Mouse (Mus musculus) CH12.LX (cell line): ENCODE measurements around the gene Galk2. TPM values are rescaled to one million over a fixed set of nuclear protein-coding genes. Genes with fewer than 3 reads are reported as not detected.

Experiments
- DNase-seq: peaks from one replicate; pipeline ENCODE4 v3.0.0-alpha.2; 2013; ENCODE audit errors: extremely low read depth
- H3K27ac ChIP-seq: 2 replicates; pipeline ENCODE4 v1.5.1; 2012; ENCODE audit warnings: low read depth, mild to moderate bottlenecking, control low read depth, moderate library complexity; ENCODE audit not compliant: insufficient read depth
- H3K27me3 ChIP-seq: replicated peaks from 2 replicates; pipeline ENCODE3; 2012; ENCODE audit warnings: inconsistent platforms
- H3K36me3 ChIP-seq, 2 experiments: replicated peaks in 1 of 2; 2 replicates each; pipeline versions ENCODE3 to v1.6.1; 2012; ENCODE audit warnings: inconsistent platforms in 1 of 2, low read length in 1 of 2, mild to moderate bottlenecking in 1 of 2, mixed read lengths in 1 of 2, moderate library complexity in 1 of 2; ENCODE audit not compliant: control insufficient read depth in 1 of 2, insufficient read depth in 1 of 2
- H3K4me1 ChIP-seq, 2 experiments: 2 replicates each; pipeline ENCODE4 v1.6.1; 2012; ENCODE audit warnings: inconsistent platforms in 1 of 2, moderate library complexity in 1 of 2; ENCODE audit not compliant: insufficient read depth in 2 of 2, control insufficient read depth in 1 of 2
- H3K4me2 ChIP-seq: 2 replicates; pipeline ENCODE4 v1.6.1; 2012; ENCODE audit warnings: low read depth, mild to moderate bottlenecking, control low read depth; ENCODE audit not compliant: poor library complexity, insufficient read depth, severe bottlenecking
- H3K4me3 ChIP-seq, 3 experiments: fragments of 150-350 bp in 1 of 3; sonication (generic) in 1 of 3; replicated peaks in 1 of 3; 2 replicates each; pipeline versions ENCODE3 to v1.5.1; 2011 to 2012; ENCODE audit warnings: low read depth in 2 of 3, low read length in 2 of 3, mild to moderate bottlenecking in 2 of 3, moderate library complexity in 2 of 3, control low read depth in 1 of 3, improper control_type of control experiment in 1 of 3, inconsistent platforms in 1 of 3, mixed read lengths in 1 of 3; ENCODE audit not compliant: poor library complexity in 1 of 3
- H3K79me2 ChIP-seq: replicated peaks from 2 replicates; pipeline ENCODE4 v1.6.1; 2012; ENCODE audit warnings: mild to moderate bottlenecking, moderate library complexity; ENCODE audit not compliant: control insufficient read depth, poor library complexity, insufficient read depth, severe bottlenecking; ENCODE audit errors: extremely low read depth
- H3K9ac ChIP-seq: 2 replicates; pipeline ENCODE4 v1.6.1; 2012; ENCODE audit warnings: low read depth, mild to moderate bottlenecking, control low read depth, moderate library complexity; ENCODE audit not compliant: insufficient read depth
- H3K9me3 ChIP-seq: replicated peaks from 2 replicates; pipeline ENCODE3; 2012; ENCODE audit warnings: low read length, inconsistent platforms, mixed read lengths
- CHD2 ChIP-seq: IDR thresholded peaks from 2 replicates; pipeline ENCODE4 v1.6.1; 2011; ENCODE audit warnings: low read length, improper control_type of control experiment
- CTCF ChIP-seq, 2 experiments: IDR thresholded peaks in 1 of 2; conservative IDR thresholded peaks in 1 of 2; 2 replicates each; pipeline ENCODE4 v1.5.1; 2011 to 2012; ENCODE audit warnings: low read depth in 2 of 2, low read length in 2 of 2, improper control_type of control experiment in 1 of 2, inconsistent platforms in 1 of 2, mild to moderate bottlenecking in 1 of 2, moderate library complexity in 1 of 2
- E2F4 ChIP-seq: IDR thresholded peaks from 2 replicates; pipeline ENCODE4 v1.6.1; 2011; ENCODE audit warnings: low read depth, low read length, improper control_type of control experiment; ENCODE audit not compliant: insufficient replicate concordance
- HCFC1 ChIP-seq: IDR thresholded peaks from 2 replicates; pipeline ENCODE4 v1.6.1; 2012; ENCODE audit warnings: low read depth, mild to moderate bottlenecking, inconsistent platforms, low read length, improper control_type of control experiment
- JUN ChIP-seq: IDR thresholded peaks from 2 replicates; pipeline ENCODE4 v1.6.1; 2011; ENCODE audit warnings: low read depth, mild to moderate bottlenecking, low read length, improper control_type of control experiment, moderate library complexity; ENCODE audit not compliant: insufficient read depth
- MAFK ChIP-seq: IDR thresholded peaks from 2 replicates; pipeline ENCODE4 v1.6.1; 2011; ENCODE audit warnings: low read length, improper control_type of control experiment; ENCODE audit not compliant: insufficient replicate concordance
- MAX ChIP-seq: IDR thresholded peaks from 2 replicates; pipeline ENCODE4 v1.6.1; 2011; ENCODE audit warnings: low read length, improper control_type of control experiment
- MAZ ChIP-seq: IDR thresholded peaks from 2 replicates; pipeline ENCODE4 v1.6.1; 2012; ENCODE audit warnings: low read depth, mild to moderate bottlenecking, inconsistent platforms, low read length, improper control_type of control experiment, moderate library complexity
- MXI1 ChIP-seq: IDR thresholded peaks from 2 replicates; pipeline ENCODE4 v1.6.1; 2011; ENCODE audit warnings: mild to moderate bottlenecking, low read depth, low read length, improper control_type of control experiment
- NELFE ChIP-seq: IDR thresholded peaks from 2 replicates; pipeline ENCODE4 v1.6.1; 2011; ENCODE audit warnings: low read depth, low read length, improper control_type of control experiment
- RCOR1 ChIP-seq: conservative IDR thresholded peaks from 2 replicates; pipeline ENCODE4 v1.6.1; 2012; ENCODE audit warnings: low read depth, mild to moderate bottlenecking, inconsistent platforms, low read length, improper control_type of control experiment
- SIN3A ChIP-seq: IDR thresholded peaks from 2 replicates; pipeline ENCODE4 v1.6.1; 2012; ENCODE audit warnings: low read length, improper control_type of control experiment, inconsistent platforms
- SMC3 ChIP-seq: IDR thresholded peaks from 2 replicates; pipeline ENCODE4 v1.6.1; 2011; ENCODE audit warnings: low read depth, low read length, improper control_type of control experiment
- TBP ChIP-seq: conservative IDR thresholded peaks from 2 replicates; pipeline ENCODE4 v1.6.1; 2011; ENCODE audit warnings: low read depth, low read length, improper control_type of control experiment
- TCF12 ChIP-seq: IDR thresholded peaks from 2 replicates; pipeline ENCODE4 v1.6.1; 2014; ENCODE audit warnings: low read depth, mild to moderate bottlenecking, inconsistent platforms, low read length, improper control_type of control experiment
- UBTF ChIP-seq: IDR thresholded peaks from 2 replicates; pipeline ENCODE4 v1.6.1; 2012; ENCODE audit warnings: low read depth, mild to moderate bottlenecking, inconsistent platforms, low read length, improper control_type of control experiment, moderate library complexity
- USF1 ChIP-seq: IDR thresholded peaks from 2 replicates; pipeline ENCODE4 v1.6.1; 2014; ENCODE audit warnings: low read depth, mild to moderate bottlenecking, inconsistent platforms, low read length, improper control_type of control experiment
- ZC3H11A ChIP-seq: IDR thresholded peaks from 2 replicates; pipeline ENCODE4 v1.6.1; 2012; ENCODE audit warnings: low read depth, mild to moderate bottlenecking, inconsistent platforms, low read length, improper control_type of control experiment
- ZKSCAN1 ChIP-seq: IDR thresholded peaks from 2 replicates; pipeline ENCODE4 v1.6.1; 2012; ENCODE audit warnings: low read depth, inconsistent platforms, low read length, improper control_type of control experiment, borderline replicate concordance
- ZNF384 ChIP-seq: IDR thresholded peaks from 2 replicates; pipeline ENCODE4 v1.6.1; 2012; ENCODE audit warnings: low read depth, low read length, improper control_type of control experiment, inconsistent platforms
- dilution Hi-C: fragments of 300-500 bp; cut with MboI; formaldehyde crosslinking; loops from 2 replicates; pipeline ENCODE4 v1.14.3; 2020; ENCODE audit warnings: low sequenced_read_pairs; ENCODE audit not compliant: extremely low pct_unique_long_range_greater_than_20kb, extremely low pct_ligation_motif_present
- in situ Hi-C: fragments of 300-500 bp; cut with MboI; formaldehyde crosslinking; loops from 3 replicates; pipeline ENCODE4 v1.14.3; 2019; ENCODE audit warnings: low sequenced_read_pairs, low pct_ligation_motif_present, low pct_unique_long_range_greater_than_20kb, mixed read lengths
- polyA plus RNA-seq: library from polyadenylated mRNA; unstranded; fragments of >175 nt; gene quantifications from 2 replicates; pipeline ENCODE4 v1.2.1, GENCODE M21; 2012; ENCODE audit warnings: low read depth; ENCODE audit not compliant: insufficient read length
- total RNA-seq, 2 experiments: library from RNA; depleted of rRNA; stranded (reverse); fragments of 300-350 nt in 1 of 2; fragments of >200 nt in 1 of 2; gene quantifications; 2 replicates each; pipeline ENCODE4 v1.2.3; 2012 to 2014

Gene Galk2
- total and polyA plus RNA-seq, 3 experiments, result 36.7 to 59.9 (median 41.8) TPM

GRCm38 (mm10) chr2:125929396-125929795 is 70.5 kb downstream of the Galk2 start:
- Histone ChIP-seq H3K27ac (no peak overlapping the region), H3K9me3 (no peaks in the 10 kb centered on the region), H3K36me3 (peaks cover 19 to 77% of the 10 kb centered on the region in 2 experiments), H3K79me2 (no peaks in the 10 kb centered on the region), H3K4me2 (no peak overlapping the region), H3K9ac (no peak overlapping the region), H3K4me3 (no peak overlapping the region), H3K27me3 (no peaks in the 10 kb centered on the region), H3K4me1 (peaks cover 2 to 27% of the 10 kb centered on the region in 2 experiments; a peak in 3 of 4 replicates)
- in situ Hi-C loops, result no loop called here
- TF ChIP-seq MAFK (no peak), SMC3 (no peak), MAZ (no peak), JUN (no peak), NELFE (no peak), USF1 (no peak), RCOR1 (no peak), CTCF (conservative IDR thresholded peaks at IDR 0.05 in 1 of 2, IDR thresholded peaks at IDR 0.05 in 1 of 2; ENCODE audit: low read depth in 2 of 2, low read length in 2 of 2) (no peak), CHD2 (no peak), TCF12 (no peak), MXI1 (no peak), MAX (no peak)
- dilution Hi-C loops, result no loop called here
- no peak for DNase-seq

GRCm38 (mm10) chr2:125929872-125930271 is 71.0 kb downstream of the Galk2 start:
- peaks cover 19 to 77% of the 10 kb centered on the region in 2 experiments for H3K36me3 ChIP-seq
- dilution Hi-C loops, result no loop called here
- H3K4me3 ChIP-seq, result no peak overlapping the region
- DNase-seq, result no peak
- H3K9me3 ChIP-seq, result no peaks in the 10 kb centered on the region
- H3K9ac ChIP-seq, result no peak overlapping the region
- no peak for TF ChIP-seq MAX
- no peak for TF ChIP-seq RCOR1
- TF ChIP-seq ZNF384, result no peak
- TF ChIP-seq CHD2, result no peak
- TF ChIP-seq E2F4, result no peak
- no peak for TF ChIP-seq JUN
- TF ChIP-seq SIN3A, result no peak
- no peak for TF ChIP-seq TBP
- no peak for TF ChIP-seq SMC3
- TF ChIP-seq UBTF, result no peak
- TF ChIP-seq ZC3H11A, result no peak
- TF ChIP-seq HCFC1, result no peak
- TF ChIP-seq TCF12, result no peak
- TF ChIP-seq ZKSCAN1, result no peak
- no peak overlapping the region for H3K27ac ChIP-seq
- peaks cover 2 to 32% of the 10 kb centered on the region in 2 experiments; a peak in 3 of 4 replicates for H3K4me1 ChIP-seq
- H3K27me3 ChIP-seq, result no peaks in the 10 kb centered on the region
- no peaks in the 10 kb centered on the region for H3K79me2 ChIP-seq
- in situ Hi-C loops, result no loop called here
- no peak overlapping the region for H3K4me2 ChIP-seq
